Mouse (Mus musculus) intestine, embryonic 16.5 days (tissue): ENCODE results near the gene Glod4. TPM values are rescaled to one million over a fixed set of nuclear protein-coding genes. Genes with fewer than 3 reads are reported as not detected.
A peak's percentile ranks its signal among the peaks of the same experiment; 100 is the strongest.

Experiments used
- ATAC-seq: fragments of 200-750 bp; cut with Nextera tagmentation; 2 replicates; pipeline ENCODE4 v1.8.0; 2017; ENCODE audit warnings: moderate TSS enrichment, moderate library complexity
- H3K27ac ChIP-seq: fragments of 300-500 bp; sonication (generic); 2 replicates; pipeline ENCODE4 v1.5.1; 2014; ENCODE audit warnings: mild to moderate bottlenecking, low read length
- H3K27me3 ChIP-seq: fragments of 300-500 bp; sonication (generic); replicated peaks from 2 replicates; pipeline ENCODE4 v1.6.1; 2014; ENCODE audit warnings: low read length, control low read depth, mixed read lengths; ENCODE audit not compliant: control insufficient read depth, insufficient read depth
- H3K36me3 ChIP-seq: fragments of 300-500 bp; sonication (generic); 2 replicates; pipeline ENCODE4 v1.6.1; 2014; ENCODE audit warnings: low read length, control low read depth; ENCODE audit not compliant: control insufficient read depth, insufficient read depth
- H3K4me1 ChIP-seq: fragments of 300-500 bp; sonication (generic); 2 replicates; pipeline ENCODE4 v1.6.1; 2014; ENCODE audit warnings: low read length, control low read depth, mixed read lengths; ENCODE audit not compliant: control insufficient read depth, insufficient read depth
- H3K4me2 ChIP-seq: fragments of 300-500 bp; sonication (generic); 2 replicates; pipeline ENCODE4 v1.6.1; 2014; ENCODE audit warnings: low read depth, low read length, control low read depth
- H3K4me3 ChIP-seq: fragments of 300-500 bp; sonication (generic); 2 replicates; pipeline ENCODE4 v1.5.1; 2014; ENCODE audit warnings: mild to moderate bottlenecking, low read length
- H3K9ac ChIP-seq: fragments of 300-500 bp; sonication (generic); 2 replicates; pipeline ENCODE4 v1.6.1; 2014; ENCODE audit warnings: low read depth, low read length
- H3K9me3 ChIP-seq: fragments of 300-500 bp; sonication (generic); 2 replicates; pipeline ENCODE4 v1.6.1; 2016; ENCODE audit warnings: low read length, control low read depth; ENCODE audit not compliant: control insufficient read depth
- WGBS: fragments of 180-500 bp; shearing (Covaris S2); extraction: QIAGEN DNeasy Blood & Tissue Kit; methylation state at CpG from one replicate; pipeline ENCODE4 v1.1.7; 2014; 5-methylcytosine and 5-hydroxymethylcytosine counted together
- polyA plus RNA-seq: library from polyadenylated mRNA; unstranded; fragments of >200 nt; fragmentation: Nextera tagmentation; extraction: Ambion mirVana; gene quantifications from 2 replicates; pipeline ENCODE4 v1.2.1, GENCODE M21; 2015

Gene Glod4
- polyA plus RNA-seq, 1 experiment from 2014 or later = 129 TPM

- no peak overlapping the region for H3K4me3 ChIP-seq
- ATAC-seq = no peak
- no peaks in the 10 kb centered on the region for H3K9me3 ChIP-seq
- H3K27me3 ChIP-seq = no peaks in the 10 kb centered on the region
- peaks cover 6% of the 10 kb centered on the region; the same call in 1 of the 2 replicates for H3K36me3 ChIP-seq
- H3K9ac ChIP-seq = 0 out of 2 replicates have a peak overlapping the region, but pooled peaks have one; percentile 16
- no peak overlapping the region for H3K27ac ChIP-seq
- no peak overlapping the region for H3K4me2 ChIP-seq
- no peaks in the 10 kb centered on the region for H3K4me1 ChIP-seq
- 65% methylated on average over 10 of the region's 10 CpGs for WGBS
These were observed 16.9 kb upstream of the Glod4 start for GRCm38 (mm10) chr11:76260208-76261050.

GRCm38 (mm10) chr11:76258511-76258910, 15.0 kb upstream of the Glod4 start:
- Histone ChIP-seq H3K4me3 (no peak overlapping the region), H3K9me3 (no peaks in the 10 kb centered on the region), H3K4me1 (peaks cover 6% of the 10 kb centered on the region; the same call in 1 of the 2 replicates), H3K27me3 (no peaks in the 10 kb centered on the region), H3K9ac (no peak overlapping the region), H3K36me3 (peaks cover 6% of the 10 kb centered on the region; the same call in 1 of the 2 replicates), H3K27ac (no peak overlapping the region), H3K4me2 (no peak overlapping the region)
- 77% methylated on average over 6 of the region's 6 CpGs for WGBS
- ATAC-seq = no peak

GRCm38 (mm10) chr11:76257386-76257785, 13.9 kb upstream of the Glod4 start:
- Histone ChIP-seq H3K27ac (no peak overlapping the region), H3K4me2 (no peak overlapping the region), H3K4me3 (no peak overlapping the region), H3K9ac (no peak overlapping the region), H3K27me3 (no peaks in the 10 kb centered on the region), H3K4me1 (peaks cover 9% of the 10 kb centered on the region; the same call in 1 of the 2 replicates), H3K36me3 (peaks cover 6% of the 10 kb centered on the region; the same call in 1 of the 2 replicates), H3K9me3 (no peaks in the 10 kb centered on the region)
- no peak for ATAC-seq
- 81% methylated on average over 4 of the region's 4 CpGs for WGBS

GRCm38 (mm10) chr11:76256129-76256528, 12.6 kb upstream of the Glod4 start:
- 0 out of 2 replicates have a peak overlapping the region, but pooled peaks have one; percentile 14 for H3K9ac ChIP-seq
- no peaks in the 10 kb centered on the region for H3K27me3 ChIP-seq
- no peaks in the 10 kb centered on the region for H3K9me3 ChIP-seq
- H3K4me1 ChIP-seq = peaks cover 9% of the 10 kb centered on the region; the same call in 1 of the 2 replicates
- no peak overlapping the region for H3K27ac ChIP-seq
- WGBS = 43% methylated on average over 5 of the region's 5 CpGs
- no peak overlapping the region for H3K4me2 ChIP-seq
- no peak for ATAC-seq
- H3K36me3 ChIP-seq = no peaks in the 10 kb centered on the region
- H3K4me3 ChIP-seq = no peak overlapping the region

DNA sequence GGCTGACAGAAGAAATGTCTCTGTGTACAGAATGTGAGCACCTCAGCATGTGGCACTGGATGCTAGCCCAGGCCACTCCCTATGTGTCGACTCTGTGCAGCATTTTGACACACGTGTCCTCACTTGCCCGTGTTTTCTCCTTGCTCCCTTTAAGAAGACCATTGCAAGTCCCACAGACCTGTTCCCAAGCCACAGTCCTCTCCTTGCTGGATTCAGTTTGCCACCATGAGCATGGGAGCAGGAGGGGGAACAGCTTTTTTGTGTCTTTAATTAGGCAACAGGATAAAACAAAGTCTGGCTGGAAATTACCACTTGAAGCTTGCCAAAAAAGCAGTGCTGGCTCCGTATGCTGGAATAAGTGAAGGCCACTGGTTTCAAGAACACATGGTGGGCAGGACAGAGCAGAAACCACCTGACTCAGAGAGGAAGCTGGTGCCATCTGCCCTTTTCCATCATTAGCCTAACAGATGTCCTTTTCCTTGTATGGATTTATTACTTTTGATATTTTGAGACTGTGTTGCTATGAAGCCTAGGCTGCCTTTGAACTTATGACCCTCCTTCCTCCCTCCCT, 12.0 kb upstream of the Glod4 start:
- no peaks in the 10 kb centered on the region for H3K27me3 ChIP-seq
- ATAC-seq = no peak
- H3K9me3 ChIP-seq = no peaks in the 10 kb centered on the region
- no peak overlapping the region for H3K4me2 ChIP-seq
- no peak overlapping the region for H3K27ac ChIP-seq
- no peak overlapping the region for H3K4me3 ChIP-seq
- peaks cover 9% of the 10 kb centered on the region; the same call in 1 of the 2 replicates for H3K4me1 ChIP-seq
- H3K36me3 ChIP-seq = no peaks in the 10 kb centered on the region
- WGBS = 67% methylated on average over 4 of the region's 4 CpGs
- no peak overlapping the region for H3K9ac ChIP-seq

- ATAC-seq = peak; percentile 47; the same call in 1 of the 2 replicates
- Histone ChIP-seq H3K27me3 (no peaks in the 10 kb centered on the region), H3K27ac (peak overlapping the region; percentile 29; the same call in 1 of the 2 replicates), H3K36me3 (no peaks in the 10 kb centered on the region), H3K9me3 (no peaks in the 10 kb centered on the region), H3K4me3 (no peak overlapping the region), H3K4me2 (no peak overlapping the region), H3K9ac (0 out of 2 replicates have a peak overlapping the region, but pooled peaks have one; percentile 5), H3K4me1 (peaks cover 9% of the 10 kb centered on the region; the same call in 1 of the 2 replicates)
- 67% methylated on average over 4 of the region's 4 CpGs for WGBS
These were observed 10.4 kb upstream of the Glod4 start for GRCm38 (mm10) chr11:76253918-76254264.

- Histone ChIP-seq H3K27me3 (no peaks in the 10 kb centered on the region), H3K4me1 (peaks cover 9% of the 10 kb centered on the region; the same call in 1 of the 2 replicates), H3K4me3 (no peak overlapping the region), H3K4me2 (no peak overlapping the region), H3K9me3 (no peaks in the 10 kb centered on the region), H3K9ac (0 out of 2 replicates have a peak overlapping the region, but pooled peaks have one; percentile 5), H3K27ac (0 out of 2 replicates have a peak overlapping the region, but pooled peaks have one; percentile 5), H3K36me3 (no peaks in the 10 kb centered on the region)
- 42% methylated on average over 5 of the region's 5 CpGs for WGBS
- peak; percentile 83 for ATAC-seq
These were observed 9.8 kb upstream of the Glod4 start for GRCm38 (mm10) chr11:76253145-76253917.

DNA sequence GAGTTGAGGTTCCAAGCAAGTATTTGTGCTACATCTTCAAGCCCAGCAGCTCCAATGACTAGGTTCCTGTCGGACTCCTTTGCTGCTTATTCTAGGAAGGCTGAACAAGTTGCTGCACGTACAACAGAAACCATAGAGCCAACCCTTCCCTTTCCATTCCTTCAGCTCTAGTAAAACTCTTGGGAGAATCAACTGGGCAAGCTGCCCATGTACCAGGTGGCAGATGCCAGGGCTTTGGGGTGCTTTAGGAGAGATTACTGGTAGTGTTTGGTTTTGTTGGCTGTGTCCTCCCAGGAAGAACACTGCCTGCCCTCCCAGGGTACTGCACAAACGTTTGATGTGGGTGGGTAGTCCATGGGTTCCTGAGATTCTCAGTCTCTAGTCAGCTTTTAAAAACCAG, 8.5 kb upstream of the Glod4 start:
- Histone ChIP-seq H3K27me3 (no peaks in the 10 kb centered on the region), H3K4me2 (no peak overlapping the region), H3K27ac (no peak overlapping the region), H3K9ac (no peak overlapping the region), H3K4me1 (peaks cover 9% of the 10 kb centered on the region; the same call in 1 of the 2 replicates), H3K9me3 (no peaks in the 10 kb centered on the region), H3K4me3 (no peak overlapping the region), H3K36me3 (no peaks in the 10 kb centered on the region)
- ATAC-seq = no peak
- 57% methylated on average over 3 of the region's 3 CpGs for WGBS

DNA sequence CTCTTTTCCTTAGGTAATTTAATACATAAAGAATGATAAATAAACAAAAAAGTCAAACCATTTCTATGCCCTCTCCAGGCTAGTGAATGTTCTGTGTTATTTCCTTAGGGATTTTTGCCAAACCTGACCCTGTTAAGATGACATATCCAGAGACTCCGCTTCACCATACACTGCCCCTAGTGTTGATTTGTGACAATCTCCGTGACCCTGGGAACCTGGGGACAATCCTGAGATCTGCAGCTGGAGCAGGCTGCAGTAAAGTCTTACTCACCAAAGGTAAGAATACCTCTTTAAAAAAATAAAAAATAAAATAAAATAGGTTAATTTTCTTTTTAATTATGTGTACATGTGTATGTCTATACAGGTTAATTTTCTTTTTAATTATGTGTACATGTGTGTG, 3.7 kb upstream of the Glod4 start:
- Histone ChIP-seq H3K27ac (no peak overlapping the region), H3K27me3 (no peaks in the 10 kb centered on the region), H3K4me2 (no peak overlapping the region), H3K4me1 (peaks cover 7% of the 10 kb centered on the region; the same call in 1 of the 2 replicates), H3K9me3 (no peaks in the 10 kb centered on the region), H3K9ac (no peak overlapping the region), H3K4me3 (no peak overlapping the region), H3K36me3 (no peaks in the 10 kb centered on the region)
- 47% methylated on average over 2 of the region's 2 CpGs for WGBS
- ATAC-seq = no peak
